24 mouse cellular contexts compared by ENCODE assay signal in genomic region chr13:37428496-37428895, GRCm38 (mm10).
"Had no signal": no experiment of that assay in that cellular context is flagged by ENCODE, and none has a peak within 500 bp of the region (broad histone marks: within the 10 kb centered on the region; RNA-seq: fewer than 3 reads in every experiment).

No protein-coding gene starts in this region.

- H3K27me3 ChIP-seq: limb, embryonic 15.5 days; neural tube, embryonic 12.5 days had no signal

- H3K9me3 ChIP-seq: limb, embryonic 15.5 days; neural tube, embryonic 12.5 days had no signal

- ATAC-seq: liver, postnatal 0 days; lung, postnatal 0 days had no signal

- H3K4me2 ChIP-seq: limb, embryonic 12.5 days; limb, embryonic 15.5 days; liver, embryonic 11.5 days; lung, embryonic 14.5 days; midbrain, embryonic 11.5 days; neural tube, embryonic 12.5 days; neural tube, embryonic 15.5 days had no signal

- H3K4me1 ChIP-seq: neural tube, embryonic 12.5 days; neural tube, embryonic 15.5 days had no signal

- DNase-seq: kidney, adult 11 months; kidney, adult 9 months; kidney, postnatal 25 days; layer of hippocampus, adult 9-11 months; left cerebral cortex, postnatal 4 days; liver, postnatal 0 days; lung, embryonic 14.5 days; lung, postnatal 36 days; midbrain, embryonic 14.5 days; right cerebral cortex, adult 18-20 months; right cerebral cortex, postnatal 14 days; right cerebral cortex, postnatal 4 days; thymus, adult 18-20 months; thymus, postnatal 36 days had no signal

- H3K9ac ChIP-seq: limb, embryonic 12.5 days; limb, embryonic 15.5 days; liver, embryonic 14.5 days; liver, postnatal 0 days; lung, embryonic 14.5 days; neural tube, embryonic 12.5 days; neural tube, embryonic 15.5 days had no signal

- H3K4me3 ChIP-seq: layer of hippocampus, adult 2 months; limb, embryonic 12.5 days; limb, embryonic 15.5 days; neural tube, embryonic 12.5 days; neural tube, embryonic 15.5 days had no signal

- H3K36me3 ChIP-seq: limb, embryonic 12.5 days; limb, embryonic 15.5 days; neural tube, embryonic 12.5 days; neural tube, embryonic 15.5 days had no signal

- H3K27ac ChIP-seq: layer of hippocampus, adult 2 months; limb, embryonic 12.5 days; limb, embryonic 15.5 days; liver, embryonic 14.5 days; neural tube, embryonic 12.5 days; neural tube, embryonic 15.5 days; stomach, postnatal 0 days had no signal
